Mouse (Mus musculus) heart, embryonic 12.5 days (tissue): ENCODE measurements at regions not wholly inside any gene's neighbourhood (a gene's known extent, or its start where the extent isn't known, plus 50 kb on each side); places are given as distances from the start of the nearest gene placed in this dataset.

Source experiments
- ATAC-seq: fragments of 200-750 bp; cut with Nextera tagmentation; 2 replicates; pipeline ENCODE4 v1.8.0; 2017; ENCODE audit warnings: moderate TSS enrichment, moderate library complexity; ENCODE audit not compliant: insufficient number of reproducible peaks, low FRiP score
- H3K27ac ChIP-seq: fragments of 300-500 bp; sonication (generic); 2 replicates; pipeline ENCODE4 v1.5.1; 2016; ENCODE audit warnings: mild to moderate bottlenecking, moderate library complexity; ENCODE audit not compliant: poor library complexity, severe bottlenecking
- H3K27me3 ChIP-seq: fragments of 300-500 bp; sonication (generic); replicated peaks from 2 replicates; pipeline ENCODE4 v1.6.1; 2016; ENCODE audit warnings: mild to moderate bottlenecking, moderate library complexity
- H3K36me3 ChIP-seq: fragments of 300-500 bp; sonication (generic); 2 replicates; pipeline ENCODE4 v1.6.1; 2016; ENCODE audit warnings: mild to moderate bottlenecking, moderate library complexity
- H3K4me1 ChIP-seq: fragments of 300-500 bp; sonication (generic); replicated peaks from 2 replicates; pipeline ENCODE4 v1.6.1; 2016; ENCODE audit warnings: mild to moderate bottlenecking
- H3K4me2 ChIP-seq: fragments of 300-500 bp; sonication (generic); 2 replicates; pipeline ENCODE4 v1.6.1; 2016; ENCODE audit warnings: mild to moderate bottlenecking, moderate library complexity
- H3K4me3 ChIP-seq: fragments of 300-500 bp; sonication (generic); 2 replicates; pipeline ENCODE4 v1.5.1; 2016; ENCODE audit warnings: mild to moderate bottlenecking
- H3K9ac ChIP-seq: fragments of 300-500 bp; sonication (generic); 2 replicates; pipeline ENCODE4 v1.6.1; 2016; ENCODE audit warnings: mild to moderate bottlenecking, moderate library complexity
- H3K9me3 ChIP-seq: fragments of 300-500 bp; sonication (generic); replicated peaks from 2 replicates; pipeline ENCODE4 v1.6.1; 2016; ENCODE audit warnings: mild to moderate bottlenecking, moderate library complexity
- WGBS: fragments of 180-500 bp; shearing (Covaris S2); methylation state at CpG from one replicate; pipeline ENCODE4 v1.1.7; 2016; 5-methylcytosine and 5-hydroxymethylcytosine counted together

DNA sequence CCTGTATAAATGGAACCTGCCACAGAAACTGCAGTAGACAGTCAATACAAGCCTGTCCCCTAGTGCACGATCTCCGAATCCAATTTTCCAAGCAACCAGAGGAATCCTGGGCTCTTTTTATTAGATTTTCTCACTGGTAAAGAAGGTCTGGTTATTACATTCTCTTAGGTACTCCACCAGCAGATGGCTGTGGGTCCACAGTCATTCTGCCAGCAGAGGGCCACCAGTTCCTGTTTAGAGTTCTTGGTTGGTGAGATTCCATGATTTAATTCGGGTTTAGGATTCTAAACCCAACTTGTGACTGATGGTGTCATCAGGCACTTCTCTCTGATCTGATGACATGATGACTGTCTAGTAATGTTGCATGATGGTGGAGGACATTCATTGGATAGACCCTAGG lies 118.6 kb downstream of the Irx2 start:
- Histone ChIP-seq H3K4me2 (no peak overlapping the region), H3K9ac (no peak overlapping the region), H3K9me3 (no peaks in the 10 kb centered on the region), H3K4me3 (no peak overlapping the region), H3K27me3 (no peaks in the 10 kb centered on the region), H3K36me3 (no peaks in the 10 kb centered on the region), H3K27ac (no peak overlapping the region), H3K4me1 (no peaks in the 10 kb centered on the region)
- ATAC-seq = no peak
- 82% methylated on average over 3 of the region's 3 CpGs for WGBS

DNA sequence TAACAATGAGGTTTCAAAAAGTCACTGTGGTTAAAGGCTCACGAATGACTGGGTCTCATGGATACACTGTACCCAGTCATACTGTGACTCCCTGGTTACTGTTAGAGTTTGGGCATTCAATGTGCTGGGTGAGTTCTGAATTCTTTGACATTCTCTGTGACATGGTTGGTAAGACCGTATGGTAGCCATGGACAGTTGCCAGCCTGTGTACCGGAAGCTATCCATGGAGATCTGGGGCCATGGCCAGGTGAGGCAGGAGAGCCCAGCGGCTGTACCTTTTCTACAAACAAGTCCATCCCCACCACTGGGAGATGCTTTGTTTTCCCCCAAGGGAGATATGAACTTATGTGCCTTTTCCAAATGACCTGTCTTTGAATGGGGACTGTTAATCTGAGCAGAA lies 126.4 kb downstream of the Irx2 start:
- no peak overlapping the region for H3K4me3 ChIP-seq
- 92% methylated on average over 4 of the region's 4 CpGs for WGBS
- no peak overlapping the region for H3K27ac ChIP-seq

DNA sequence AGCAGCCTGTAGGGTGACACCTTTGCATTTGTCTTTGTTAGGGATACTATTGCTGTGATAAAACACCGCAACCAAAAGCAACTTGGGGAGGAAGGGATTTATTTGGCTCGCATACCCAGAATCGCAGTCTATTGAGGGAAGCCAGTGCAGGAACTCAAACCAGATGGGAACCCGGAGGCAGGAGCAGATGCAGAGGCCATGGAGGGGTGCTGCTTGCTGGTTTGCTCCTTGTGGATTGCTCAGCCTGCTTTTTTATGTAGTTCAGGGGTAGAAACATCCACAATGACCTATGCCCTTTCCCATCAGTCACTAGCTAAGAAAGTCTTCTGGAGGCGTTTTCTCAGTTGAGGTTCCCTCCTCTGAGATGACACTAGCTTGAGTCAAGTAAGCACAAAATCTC lies 133.9 kb downstream of the Irx2 start:
- Histone ChIP-seq H3K27ac (no peak overlapping the region), H3K9ac (no peak overlapping the region), H3K4me3 (no peak overlapping the region), H3K27me3 (no peaks in the 10 kb centered on the region), H3K4me1 (no peaks in the 10 kb centered on the region), H3K36me3 (no peaks in the 10 kb centered on the region), H3K9me3 (no peaks in the 10 kb centered on the region), H3K4me2 (no peak overlapping the region)
- no peak for ATAC-seq
- 77% methylated on average over 5 of the region's 5 CpGs for WGBS

More for the DNA sequence above, 126.4 kb downstream of the Irx2 start:
- ATAC-seq = no peak
- Histone ChIP-seq H3K27me3 (no peaks in the 10 kb centered on the region), H3K9me3 (no peaks in the 10 kb centered on the region), H3K4me2 (no peak overlapping the region), H3K4me1 (no peaks in the 10 kb centered on the region), H3K9ac (no peak overlapping the region), H3K36me3 (no peaks in the 10 kb centered on the region)

DNA sequence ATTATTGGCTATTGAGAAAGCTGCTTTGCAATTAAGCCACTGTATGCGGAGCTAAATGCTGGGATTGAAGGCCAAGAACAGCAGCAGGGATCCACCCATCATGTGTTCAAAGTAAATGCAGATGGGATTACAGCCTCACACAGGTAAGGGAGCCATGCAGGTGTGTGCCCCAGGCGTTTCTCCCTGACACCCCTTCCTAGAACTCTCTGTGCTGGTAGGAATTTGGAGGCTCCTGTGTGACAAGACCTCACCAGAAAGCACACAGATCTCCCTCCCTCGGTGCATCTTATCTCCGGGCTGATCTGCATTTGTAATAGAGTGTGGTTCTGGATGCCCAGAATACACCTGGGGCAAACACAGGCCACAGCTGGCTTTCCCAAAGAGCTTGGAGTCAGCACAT lies 134.7 kb downstream of the Irx2 start:
- Histone ChIP-seq H3K4me2 (no peak overlapping the region), H3K4me3 (no peak overlapping the region), H3K9ac (no peak overlapping the region), H3K36me3 (no peaks in the 10 kb centered on the region), H3K4me1 (no peaks in the 10 kb centered on the region), H3K27me3 (no peaks in the 10 kb centered on the region), H3K27ac (no peak overlapping the region), H3K9me3 (no peaks in the 10 kb centered on the region)
- WGBS = 59% methylated on average over 4 of the region's 4 CpGs
- no peak for ATAC-seq

DNA sequence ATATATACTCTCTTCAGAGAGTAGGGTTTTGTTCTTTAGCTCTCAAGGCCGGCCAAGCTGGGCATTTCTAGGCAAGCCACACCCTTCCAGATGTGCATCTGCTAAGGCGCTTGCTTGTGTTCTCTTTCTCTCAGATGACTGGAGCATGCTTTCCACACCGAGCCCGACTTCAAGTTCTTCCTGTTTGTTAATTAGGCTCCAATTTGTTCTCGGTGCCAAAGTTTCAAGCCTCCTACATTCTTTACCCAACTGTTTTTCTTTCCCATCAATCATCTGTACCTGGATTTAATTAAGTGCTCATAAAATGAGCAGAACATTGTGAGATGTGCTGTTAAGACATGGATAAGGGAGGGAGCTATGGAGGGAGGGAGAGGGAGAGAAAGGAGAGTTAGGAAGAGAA lies 138.7 kb downstream of the Irx2 start:
- no peaks in the 10 kb centered on the region for H3K9me3 ChIP-seq
- no peak for ATAC-seq
- H3K4me1 ChIP-seq = no peaks in the 10 kb centered on the region
- H3K4me3 ChIP-seq = no peak overlapping the region
- H3K27ac ChIP-seq = no peak overlapping the region
- H3K27me3 ChIP-seq = no peaks in the 10 kb centered on the region
- H3K9ac ChIP-seq = no peak overlapping the region
- WGBS = 63% methylated on average over 5 of the region's 5 CpGs
- no peak overlapping the region for H3K4me2 ChIP-seq
- no peaks in the 10 kb centered on the region for H3K36me3 ChIP-seq

DNA sequence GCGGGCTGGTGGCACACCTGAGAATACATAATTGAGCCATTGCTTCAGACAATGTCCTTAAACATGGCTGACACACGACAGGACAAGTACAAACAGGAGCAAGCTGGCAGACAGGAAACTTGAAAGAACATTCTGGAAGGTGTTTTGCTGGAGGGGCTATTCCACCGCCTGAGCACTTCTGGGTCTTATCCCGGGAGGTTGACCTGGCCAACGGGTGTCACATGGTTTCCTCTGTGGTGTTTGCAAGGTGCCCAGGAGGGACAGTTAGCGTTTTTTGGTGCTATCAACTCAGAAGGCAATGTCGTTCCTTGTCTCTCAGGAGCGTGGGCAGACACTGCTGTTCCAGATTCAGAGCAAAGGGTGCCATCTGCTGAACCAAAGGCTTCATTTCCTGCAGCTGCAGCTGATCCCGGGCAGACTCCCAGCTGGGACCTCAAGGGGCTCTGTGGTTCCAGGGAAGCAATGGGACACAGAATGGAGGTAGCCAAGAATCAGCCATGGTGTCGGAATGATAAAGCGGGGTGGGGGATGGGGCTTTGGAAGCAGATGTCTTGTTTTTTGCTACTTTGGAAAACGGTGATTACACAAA lies 140.5 kb downstream of the Irx2 start:
- Histone ChIP-seq H3K4me2 (no peak overlapping the region), H3K4me1 (no peaks in the 10 kb centered on the region), H3K9ac (no peak overlapping the region), H3K27ac (no peak overlapping the region), H3K27me3 (no peaks in the 10 kb centered on the region), H3K36me3 (no peaks in the 10 kb centered on the region), H3K9me3 (no peaks in the 10 kb centered on the region), H3K4me3 (no peak overlapping the region)
- no peak for ATAC-seq
- WGBS = 58% methylated on average over 12 of the region's 12 CpGs

DNA sequence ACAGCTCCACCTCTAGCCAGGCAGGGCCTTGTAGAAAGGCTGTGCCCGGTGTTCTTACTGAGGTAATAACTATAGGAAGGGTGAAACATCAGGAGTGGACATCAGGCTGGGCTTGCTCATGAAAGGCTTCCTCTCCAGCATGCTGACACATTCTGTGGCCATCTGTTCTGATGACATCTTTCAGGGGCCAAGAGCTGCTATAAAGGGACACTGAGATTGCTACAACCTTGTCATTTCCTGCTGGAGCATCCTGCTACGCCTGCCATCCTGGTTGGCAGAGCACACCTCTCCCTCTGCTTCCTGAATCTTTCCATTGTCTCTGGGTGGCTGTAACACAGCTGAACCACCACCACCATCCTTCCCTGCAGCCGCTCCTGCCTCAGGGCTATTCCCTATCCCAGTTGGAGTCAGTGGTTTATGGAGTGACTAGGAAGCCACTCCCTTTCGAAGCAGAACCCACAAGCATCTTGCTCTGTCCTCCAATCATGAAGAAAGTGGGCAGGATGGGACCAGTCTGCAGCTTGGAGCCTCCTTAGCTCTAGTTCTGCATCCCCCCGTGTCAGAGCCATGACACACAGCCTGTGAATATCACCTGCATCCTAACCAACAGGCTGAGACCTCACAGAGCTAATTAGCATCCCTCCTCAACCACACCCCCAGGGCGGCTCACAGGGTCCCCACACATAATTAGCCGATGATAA lies 154.6 kb downstream of the Irx2 start:
- H3K9ac ChIP-seq = no peak overlapping the region
- H3K4me3 ChIP-seq = no peak overlapping the region
- H3K27me3 ChIP-seq = peaks cover 8% of the 10 kb centered on the region; the same call in 1 of the 2 replicates
- no peak overlapping the region for H3K27ac ChIP-seq
- WGBS = 53% methylated on average over 7 of the region's 7 CpGs
- H3K9me3 ChIP-seq = no peaks in the 10 kb centered on the region
- H3K36me3 ChIP-seq = no peaks in the 10 kb centered on the region
- H3K4me1 ChIP-seq = no peaks in the 10 kb centered on the region
- ATAC-seq = no peak
- H3K4me2 ChIP-seq = no peak overlapping the region

DNA sequence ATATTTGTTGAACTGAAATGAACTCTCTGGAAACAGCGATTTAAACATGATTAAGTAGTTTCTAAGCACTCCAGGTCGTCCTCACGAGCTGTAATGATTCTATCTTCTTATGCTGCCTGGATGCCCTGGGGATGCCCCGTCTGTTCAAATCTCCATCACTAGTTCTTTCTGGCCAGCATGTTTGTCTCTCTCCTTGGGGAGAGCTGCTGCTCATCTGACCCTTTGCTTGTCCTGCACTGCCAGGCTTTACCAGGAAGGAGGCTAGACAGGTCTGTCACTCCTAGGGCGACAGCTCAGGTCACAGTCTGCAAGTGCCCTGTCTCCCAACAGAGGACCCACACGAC lies 155.1 kb downstream of the Irx2 start:
- no peak for ATAC-seq
- H3K4me3 ChIP-seq = no peak overlapping the region
- no peak overlapping the region for H3K27ac ChIP-seq
- no peaks in the 10 kb centered on the region for H3K4me1 ChIP-seq
- no peaks in the 10 kb centered on the region for H3K36me3 ChIP-seq
- peaks cover 8% of the 10 kb centered on the region; the same call in 1 of the 2 replicates for H3K27me3 ChIP-seq
- H3K9me3 ChIP-seq = no peaks in the 10 kb centered on the region
- H3K4me2 ChIP-seq = no peak overlapping the region
- 55% methylated on average over 6 of the region's 6 CpGs for WGBS
- H3K9ac ChIP-seq = no peak overlapping the region

DNA sequence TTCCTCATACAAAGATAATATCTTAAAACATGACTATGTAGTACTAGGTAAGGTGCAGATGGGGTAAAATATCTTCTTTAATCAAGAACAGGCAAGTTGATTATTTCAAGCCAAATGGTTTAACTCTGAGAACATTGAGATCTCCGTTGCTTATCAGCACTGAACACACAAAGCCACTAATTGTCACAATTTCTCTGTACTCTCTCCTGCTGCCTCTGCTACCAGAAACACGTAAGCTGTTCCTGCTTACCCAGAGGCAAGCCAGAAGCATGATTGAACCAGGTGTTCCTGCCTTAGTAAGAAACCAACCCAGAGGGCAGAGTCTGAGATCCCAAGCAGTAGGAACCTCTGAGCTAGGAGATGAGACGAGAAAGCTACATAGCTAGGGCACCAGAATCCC lies 164.1 kb downstream of the Irx2 start:
- 54% methylated on average over 3 of the region's 3 CpGs for WGBS
- no peak overlapping the region for H3K27ac ChIP-seq
- no peak overlapping the region for H3K4me3 ChIP-seq
- no peaks in the 10 kb centered on the region; the same call in 1 of the 2 replicates for H3K4me1 ChIP-seq
- ATAC-seq = no peak
- no peaks in the 10 kb centered on the region for H3K36me3 ChIP-seq
- H3K27me3 ChIP-seq = no peaks in the 10 kb centered on the region
- no peak overlapping the region for H3K4me2 ChIP-seq
- no peaks in the 10 kb centered on the region for H3K9me3 ChIP-seq
- no peak overlapping the region for H3K9ac ChIP-seq

DNA sequence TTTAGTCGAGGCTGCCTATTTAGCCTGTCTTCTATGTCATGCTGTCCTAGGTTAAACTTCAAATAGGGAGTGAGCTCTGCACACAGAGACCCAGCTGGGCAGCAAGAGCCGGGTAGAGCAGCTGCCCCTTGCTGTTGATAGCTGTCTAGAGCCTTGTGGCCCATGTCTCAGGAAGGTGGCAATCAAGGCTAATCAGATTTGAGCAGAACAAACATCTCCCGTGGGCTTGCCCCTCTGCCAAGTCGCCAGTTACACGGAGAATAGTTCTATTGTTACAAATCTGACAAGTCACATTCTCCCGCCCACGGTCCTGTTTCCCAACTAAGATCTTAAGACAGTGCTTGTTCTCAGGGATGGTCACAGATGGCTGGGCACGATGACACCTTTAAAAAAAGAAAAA lies 171.4 kb downstream of the Irx2 start:
- WGBS = 28% methylated on average over 8 of the region's 8 CpGs
- no peak for ATAC-seq
- H3K9me3 ChIP-seq = no peaks in the 10 kb centered on the region

DNA sequence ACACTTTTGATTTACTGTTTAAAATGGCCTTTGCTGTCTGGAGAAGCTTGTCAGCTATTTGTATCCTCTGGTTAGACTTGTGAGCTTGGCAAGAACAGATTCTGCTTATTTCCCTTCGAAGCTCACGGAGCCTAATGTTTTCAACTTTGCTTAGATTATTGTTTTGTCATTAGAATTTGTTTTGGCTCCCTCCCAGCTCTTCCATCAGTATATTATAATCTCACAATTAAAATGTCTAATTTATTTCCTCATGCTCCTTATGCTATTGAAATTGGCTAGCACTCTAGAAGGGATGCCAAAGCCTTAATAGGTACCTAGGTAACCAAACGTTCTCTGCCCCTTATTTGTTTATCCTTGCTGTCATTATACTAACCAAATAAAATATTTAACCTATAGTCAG lies 171.9 kb downstream of the Irx2 start:
- H3K27ac ChIP-seq = no peak overlapping the region
- H3K9me3 ChIP-seq = no peaks in the 10 kb centered on the region
- H3K4me1 ChIP-seq = no peaks in the 10 kb centered on the region
- no peak overlapping the region for H3K4me2 ChIP-seq
- no peaks in the 10 kb centered on the region for H3K36me3 ChIP-seq
- H3K4me3 ChIP-seq = no peak overlapping the region
- no peak for ATAC-seq
- no peaks in the 10 kb centered on the region for H3K27me3 ChIP-seq
- H3K9ac ChIP-seq = no peak overlapping the region
- WGBS = 71% methylated on average over 3 of the region's 3 CpGs

More for the DNA sequence above, 171.4 kb downstream of the Irx2 start:
- Histone ChIP-seq H3K27ac (no peak overlapping the region), H3K9ac (no peak overlapping the region), H3K4me1 (no peaks in the 10 kb centered on the region), H3K4me2 (no peak overlapping the region), H3K36me3 (no peaks in the 10 kb centered on the region), H3K4me3 (no peak overlapping the region), H3K27me3 (no peaks in the 10 kb centered on the region)

DNA sequence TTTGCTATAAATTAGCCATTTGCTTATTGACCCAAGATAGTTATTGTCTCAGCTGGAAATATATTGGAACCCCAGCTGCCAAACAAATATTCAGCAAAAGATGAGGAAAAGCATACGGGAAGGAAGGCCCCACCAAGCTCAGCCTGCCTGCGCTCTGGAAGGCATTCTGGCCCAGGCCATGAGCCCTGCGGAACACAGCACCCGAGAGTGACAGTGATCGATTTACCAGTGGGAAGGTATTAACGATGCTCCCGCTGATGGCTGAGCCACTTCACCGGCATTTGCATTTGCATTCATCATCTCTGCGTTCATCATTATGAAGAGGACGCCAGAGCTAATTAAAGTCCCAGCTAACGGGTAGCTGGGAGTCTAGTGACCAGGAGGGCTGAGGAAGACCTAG lies 174.8 kb downstream of the Irx2 start:
- no peaks in the 10 kb centered on the region for H3K27me3 ChIP-seq
- ATAC-seq = no peak
- 72% methylated on average over 11 of the region's 11 CpGs for WGBS
- no peak overlapping the region for H3K9ac ChIP-seq
- no peak overlapping the region for H3K4me2 ChIP-seq
- H3K9me3 ChIP-seq = no peaks in the 10 kb centered on the region
- no peaks in the 10 kb centered on the region for H3K36me3 ChIP-seq
- H3K27ac ChIP-seq = no peak overlapping the region
- no peaks in the 10 kb centered on the region for H3K4me1 ChIP-seq
- H3K4me3 ChIP-seq = no peak overlapping the region
